Mouse (Mus musculus) layer of hippocampus, adult 11-12 months (tissue): ENCODE results near the gene Pdik1l.

ENCODE experiments used
- DNase-seq: peaks from one replicate; pipeline ENCODE4 v3.0.0; 2022; ENCODE audit warnings: low spot score

Pdik1l gene

GRCm38 (mm10) chr4:134258354-134258753, 29.3 kb downstream of the Pdik1l start:
- no peak for DNase-seq

GRCm38 (mm10) chr4:134257198-134258009, 30.3 kb downstream of the Pdik1l start:
- DNase-seq = no peak

- DNase-seq = no peak
These were observed 31.1 kb downstream of the Pdik1l start for GRCm38 (mm10) chr4:134256407-134257197.

GRCm38 (mm10) chr4:134255854-134256253, 31.8 kb downstream of the Pdik1l start:
- DNase-seq = no peak

GRCm38 (mm10) chr4:134254835-134255234, 32.9 kb downstream of the Pdik1l start:
- no peak for DNase-seq

- no peak for DNase-seq
These were observed 33.9 kb downstream of the Pdik1l start, which contains the start of gene Grrp1 for GRCm38 (mm10) chr4:134253722-134254324. Gene Grrp1 (minus strand): TSS chr4:134254106.

- DNase-seq = no peak
These were observed 34.6 kb downstream of the Pdik1l start for GRCm38 (mm10) chr4:134252911-134253721.

- no peak for DNase-seq
These were observed 35.4 kb downstream of the Pdik1l start for GRCm38 (mm10) chr4:134252131-134252910.

- DNase-seq = no peak
These were observed 36.2 kb downstream of the Pdik1l start for GRCm38 (mm10) chr4:134251241-134252130.

GRCm38 (mm10) chr4:134250930-134251240, 36.8 kb downstream of the Pdik1l start:
- DNase-seq = no peak

- no peak for DNase-seq
These were observed 37.4 kb downstream of the Pdik1l start for GRCm38 (mm10) chr4:134250116-134250929.

- DNase-seq = peak; percentile 67
These were observed 38.0 kb downstream of the Pdik1l start for GRCm38 (mm10) chr4:134249651-134250050.

GRCm38 (mm10) chr4:134246719-134247258, 40.9 kb downstream of the Pdik1l start, which contains the start of gene Gm30191:
Gene Gm30191 (plus strand): TSS chr4:134246935.
- no peak for DNase-seq

- no peak for DNase-seq
These were observed 41.4 kb downstream of the Pdik1l start for GRCm38 (mm10) chr4:134246256-134246655.

- peak; percentile 95 for DNase-seq
These were observed 42.4 kb downstream of the Pdik1l start, which contains the start of gene Zfp593 for GRCm38 (mm10) chr4:134245148-134245843. Gene Zfp593 (minus strand): TSS chr4:134245592.

GRCm38 (mm10) chr4:134243516-134244250, 44.0 kb downstream of the Pdik1l start, which contains the start of gene E130218I03Rik:
Gene E130218I03Rik (plus strand): TSS chr4:134243662.
- no peak for DNase-seq

GRCm38 (mm10) chr4:134238686-134239085, 49.0 kb downstream of the Pdik1l start:
- DNase-seq = no peak
